Mouse (Mus musculus): ENCODE measurements around the gene Csrp1. TPM values are rescaled to one million over a fixed set of nuclear protein-coding genes. Genes with fewer than 3 reads are reported as not detected.

The Csrp1 gene
- polyA plus RNA-seq, 1 experiment = 178 TPM

GRCm38 (mm10) chr1:135776596-135776995, 56.7 kb downstream of the Csrp1 start:
- Histone ChIP-seq H3K36me3 (ENCODE audit: control insufficient read depth, insufficient read depth, low read length, poor library complexity, severe bottlenecking) (no peaks in the 10 kb centered on the region), H3K4me1 (ENCODE audit: control insufficient read depth, insufficient read depth, low read length) (no peaks in the 10 kb centered on the region), H3K27ac (ENCODE audit: insufficient read depth, low read length) (no peak overlapping the region), H3K9ac (ENCODE audit: low read depth, poor library complexity, severe bottlenecking) (no peak overlapping the region), H3K9me3 (replicated peaks; ENCODE audit: control insufficient read depth, insufficient read depth, low read length, poor library complexity, severe bottlenecking) (no peaks in the 10 kb centered on the region), H3K27me3 (ENCODE audit: control insufficient read depth, insufficient read depth, low read length, poor library complexity, severe bottlenecking) (no peaks in the 10 kb centered on the region), H3K4me3 (ENCODE audit: low read depth, low read length) (no peak overlapping the region)
- TF ChIP-seq EP300 (IDR thresholded peaks at IDR 0.05; ENCODE audit: insufficient read depth, low read depth, low read length) = no peak
- no peak for TF ChIP-seq CTCF (IDR thresholded peaks at IDR 0.05; ENCODE audit: low read depth, low read length)
- no peak for TF ChIP-seq POLR2A (IDR thresholded peaks at IDR 0.05; ENCODE audit: insufficient read depth, low read length)

GRCm38 (mm10) chr1:135777046-135777445, 57.2 kb downstream of the Csrp1 start:
- Histone ChIP-seq H3K4me1 (ENCODE audit: control insufficient read depth, insufficient read depth, low read length) (no peaks in the 10 kb centered on the region), H3K4me3 (ENCODE audit: low read depth, low read length) (no peak overlapping the region), H3K27ac (ENCODE audit: insufficient read depth, low read length) (no peak overlapping the region), H3K9me3 (replicated peaks; ENCODE audit: control insufficient read depth, insufficient read depth, low read length, poor library complexity, severe bottlenecking) (no peaks in the 10 kb centered on the region), H3K27me3 (ENCODE audit: control insufficient read depth, insufficient read depth, low read length, poor library complexity, severe bottlenecking) (no peaks in the 10 kb centered on the region), H3K36me3 (ENCODE audit: control insufficient read depth, insufficient read depth, low read length, poor library complexity, severe bottlenecking) (no peaks in the 10 kb centered on the region), H3K9ac (ENCODE audit: low read depth, poor library complexity, severe bottlenecking) (no peak overlapping the region)
- no peak for TF ChIP-seq CTCF (IDR thresholded peaks at IDR 0.05; ENCODE audit: low read depth, low read length)
- no peak for TF ChIP-seq POLR2A (IDR thresholded peaks at IDR 0.05; ENCODE audit: insufficient read depth, low read length)
- TF ChIP-seq EP300 (IDR thresholded peaks at IDR 0.05; ENCODE audit: insufficient read depth, low read depth, low read length) = no peak

- peak within 1 kb of the TSS; percentile 20; the same call in 1 of the 2 replicates for H3K4me3 ChIP-seq (ENCODE audit: low read depth, low read length)
- TF ChIP-seq EP300 (IDR thresholded peaks at IDR 0.05; ENCODE audit: insufficient read depth, low read depth, low read length) = peak; percentile 74; the same call in 1 of the 2 replicates
- no peak for TF ChIP-seq CTCF (IDR thresholded peaks at IDR 0.05; ENCODE audit: low read depth, low read length)
These were observed 59.1 kb downstream of the Csrp1 start, which contains the start of gene Tnni1 for GRCm38 (mm10) chr1:135778780-135779535. TSS of gene Tnni1 (plus strand) at chr1:135779434.

GRCm38 (mm10) chr1:135780649-135781048, 60.8 kb downstream of the Csrp1 start:
- H3K4me1 ChIP-seq (ENCODE audit: control insufficient read depth, insufficient read depth, low read length) = peaks cover 1% of the 10 kb centered on the region
- no peaks in the 10 kb centered on the region for H3K27me3 ChIP-seq (ENCODE audit: control insufficient read depth, insufficient read depth, low read length, poor library complexity, severe bottlenecking)
- H3K9me3 ChIP-seq (replicated peaks; ENCODE audit: control insufficient read depth, insufficient read depth, low read length, poor library complexity, severe bottlenecking) = no peaks in the 10 kb centered on the region
- no peak overlapping the region for H3K27ac ChIP-seq (ENCODE audit: insufficient read depth, low read length)
- no peak overlapping the region for H3K4me3 ChIP-seq (ENCODE audit: low read depth, low read length)
- TF ChIP-seq CTCF (IDR thresholded peaks at IDR 0.05; ENCODE audit: low read depth, low read length) (no peak), POLR2A (IDR thresholded peaks at IDR 0.05; ENCODE audit: insufficient read depth, low read length) (no peak)
- no peaks in the 10 kb centered on the region for H3K36me3 ChIP-seq (ENCODE audit: control insufficient read depth, insufficient read depth, low read length, poor library complexity, severe bottlenecking)
- H3K9ac ChIP-seq (ENCODE audit: low read depth, poor library complexity, severe bottlenecking) = no peak overlapping the region

More at GRCm38 (mm10) chr1:135778780-135779535, 59.1 kb downstream of the Csrp1 start, which contains the start of gene Tnni1:
- no peaks in the 10 kb centered on the region for H3K36me3 ChIP-seq (ENCODE audit: control insufficient read depth, insufficient read depth, low read length, poor library complexity, severe bottlenecking)
- H3K9ac ChIP-seq (ENCODE audit: low read depth, poor library complexity, severe bottlenecking) = peak within 1 kb of the TSS; percentile 19; the same call in 1 of the 2 replicates
- H3K27ac ChIP-seq (ENCODE audit: insufficient read depth, low read length) = no peak within 1 kb of the TSS
- peaks cover 1% of the 10 kb centered on the region for H3K4me1 ChIP-seq (ENCODE audit: control insufficient read depth, insufficient read depth, low read length)
- H3K27me3 ChIP-seq (ENCODE audit: control insufficient read depth, insufficient read depth, low read length, poor library complexity, severe bottlenecking) = no peaks in the 10 kb centered on the region
- H3K9me3 ChIP-seq (replicated peaks; ENCODE audit: control insufficient read depth, insufficient read depth, low read length, poor library complexity, severe bottlenecking) = no peaks in the 10 kb centered on the region

GRCm38 (mm10) chr1:135781220-135781619, 61.4 kb downstream of the Csrp1 start:
- Histone ChIP-seq H3K4me1 (ENCODE audit: control insufficient read depth, insufficient read depth, low read length) (peaks cover 1% of the 10 kb centered on the region), H3K9ac (ENCODE audit: low read depth, poor library complexity, severe bottlenecking) (no peak overlapping the region), H3K36me3 (ENCODE audit: control insufficient read depth, insufficient read depth, low read length, poor library complexity, severe bottlenecking) (no peaks in the 10 kb centered on the region), H3K27me3 (ENCODE audit: control insufficient read depth, insufficient read depth, low read length, poor library complexity, severe bottlenecking) (no peaks in the 10 kb centered on the region), H3K27ac (ENCODE audit: insufficient read depth, low read length) (no peak overlapping the region), H3K9me3 (replicated peaks; ENCODE audit: control insufficient read depth, insufficient read depth, low read length, poor library complexity, severe bottlenecking) (no peaks in the 10 kb centered on the region), H3K4me3 (ENCODE audit: low read depth, low read length) (no peak overlapping the region)
- peak; percentile 97 for TF ChIP-seq CTCF (IDR thresholded peaks at IDR 0.05; ENCODE audit: low read depth, low read length)
- TF ChIP-seq POLR2A (IDR thresholded peaks at IDR 0.05; ENCODE audit: insufficient read depth, low read length) = no peak

DNA sequence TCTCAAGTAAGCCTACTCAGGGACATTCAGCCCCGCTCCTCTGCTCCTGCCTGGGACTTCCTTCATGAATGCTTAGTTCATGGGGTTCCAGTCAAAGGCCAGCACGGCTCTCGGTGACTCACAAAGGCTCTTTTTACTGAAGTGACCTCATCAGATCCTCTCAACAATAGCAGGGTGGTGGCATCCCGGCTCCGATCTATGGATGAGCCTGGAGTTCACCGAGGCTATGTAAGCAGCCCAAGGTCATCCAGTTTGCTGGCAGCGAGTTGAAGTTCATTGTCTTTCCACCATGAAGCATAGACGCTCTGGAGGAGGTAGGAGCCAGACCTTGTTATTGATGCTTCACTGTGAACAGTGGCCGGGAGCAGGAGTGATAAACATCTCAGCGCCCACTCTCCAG, 63.0 kb downstream of the Csrp1 start:
- Histone ChIP-seq H3K4me3 (ENCODE audit: low read depth, low read length) (no peak overlapping the region), H3K4me1 (ENCODE audit: control insufficient read depth, insufficient read depth, low read length) (peaks cover 1% of the 10 kb centered on the region), H3K27ac (ENCODE audit: insufficient read depth, low read length) (no peak overlapping the region), H3K9ac (ENCODE audit: low read depth, poor library complexity, severe bottlenecking) (no peak overlapping the region), H3K36me3 (ENCODE audit: control insufficient read depth, insufficient read depth, low read length, poor library complexity, severe bottlenecking) (no peaks in the 10 kb centered on the region), H3K9me3 (replicated peaks; ENCODE audit: control insufficient read depth, insufficient read depth, low read length, poor library complexity, severe bottlenecking) (no peaks in the 10 kb centered on the region), H3K27me3 (ENCODE audit: control insufficient read depth, insufficient read depth, low read length, poor library complexity, severe bottlenecking) (no peaks in the 10 kb centered on the region)
- TF ChIP-seq CTCF (IDR thresholded peaks at IDR 0.05; ENCODE audit: low read depth, low read length) = no peak
- TF ChIP-seq POLR2A (IDR thresholded peaks at IDR 0.05; ENCODE audit: insufficient read depth, low read length) = no peak
- TF ChIP-seq EP300 (IDR thresholded peaks at IDR 0.05; ENCODE audit: insufficient read depth, low read depth, low read length) = no peak
